Mouse (Mus musculus): ENCODE data around the gene Slit1.
A peak's percentile ranks its signal among the peaks of the same experiment; 100 is the strongest.

The Slit1 gene

GRCm38 (mm10) chr19:41589026-41589425 is 154.4 kb downstream of the Slit1 start:
- DNase-seq = no peak

- DNase-seq = no peak
These were observed 155.8 kb downstream of the Slit1 start for GRCm38 (mm10) chr19:41587431-41588222.

GRCm38 (mm10) chr19:41586752-41587151 is 156.7 kb downstream of the Slit1 start:
- no peak for DNase-seq

GRCm38 (mm10) chr19:41582918-41583514 is 160.4 kb downstream of the Slit1 start:
- DNase-seq = no peak

GRCm38 (mm10) chr19:41581706-41582420 is 161.6 kb downstream of the Slit1 start, which contains the start of gene Gm340:
Gm340 (plus strand) TSS chr19:41582370.
- no peak for DNase-seq

GRCm38 (mm10) chr19:41579311-41579920 is 164.0 kb downstream of the Slit1 start:
- DNase-seq = no peak

- DNase-seq = no peak
These were observed 165.9 kb downstream of the Slit1 start for GRCm38 (mm10) chr19:41577576-41577975.

- DNase-seq = no peak
These were observed 169.8 kb downstream of the Slit1 start for GRCm38 (mm10) chr19:41573700-41574099.

GRCm38 (mm10) chr19:41568791-41569190 is 174.7 kb downstream of the Slit1 start:
- DNase-seq = no peak

GRCm38 (mm10) chr19:41560856-41561255 is 182.6 kb downstream of the Slit1 start:
- DNase-seq = no peak

- no peak for DNase-seq
These were observed 184.5 kb downstream of the Slit1 start for GRCm38 (mm10) chr19:41558891-41559486.

- no peak for DNase-seq
These were observed 186.0 kb downstream of the Slit1 start for GRCm38 (mm10) chr19:41557491-41557890.

- peak; percentile 55 for DNase-seq
These were observed 186.5 kb downstream of the Slit1 start for GRCm38 (mm10) chr19:41556981-41557380.
